8 mouse cellular contexts compared by ENCODE assay signal in genomic region chr7:99349782-99350720, GRCm38 (mm10). TPM values are rescaled to one million over a fixed set of nuclear protein-coding genes. Genes with fewer than 3 reads are reported as not detected.
DNase-seq lines count a peak whose midpoint lies in the region; ATAC-seq and TF ChIP-seq lines count a peak whose summit lies in the region.
"Had no signal": no experiment of that assay in that cellular context is flagged by ENCODE, and none has a peak within 500 bp of the region (broad histone marks: within the 10 kb centered on the region; RNA-seq: fewer than 3 reads in every experiment).

No protein-coding gene starts in this region.

- H3K27me3 ChIP-seq in embryonic facial prominence, embryonic 12.5 days: no peaks in the 10 kb centered on the region
- H3K27me3 ChIP-seq in hindbrain, embryonic 16.5 days (replicated peaks; ENCODE audit: control insufficient read depth, insufficient read depth, low read length): no peaks in the 10 kb centered on the region
- peaks cover 31% of the 10 kb centered on the region for H3K27me3 ChIP-seq in liver, embryonic 13.5 days

- no peak overlapping the region for H3K9ac ChIP-seq in ES-E14 (ENCODE audit: insufficient read depth, low read depth, low read length, poor library complexity, severe bottlenecking)
- H3K9ac ChIP-seq in embryonic facial prominence, embryonic 12.5 days: peak overlapping the region; percentile 98
- peak overlapping the region; percentile 17; the same call in 1 of the 2 replicates for H3K9ac ChIP-seq in hindbrain, embryonic 16.5 days (ENCODE audit: low read depth, low read length)
- H3K9ac ChIP-seq in liver, embryonic 13.5 days: peak overlapping the region; percentile 26; the same call in 1 of the 2 replicates

- peaks cover 6 to 31% of the 10 kb centered on the region in 2 experiments for H3K4me1 ChIP-seq in ES-E14 (ENCODE audit: control insufficient read depth in 2 of 2, insufficient read depth in 2 of 2, low read length in 2 of 2, poor library complexity in 1 of 2)
- H3K4me1 ChIP-seq in embryonic facial prominence, embryonic 12.5 days: peaks cover 43% of the 10 kb centered on the region
- H3K4me1 ChIP-seq in hindbrain, embryonic 16.5 days (ENCODE audit: control insufficient read depth, insufficient read depth, low read depth, low read length): peaks cover 31% of the 10 kb centered on the region
- peaks cover 5% of the 10 kb centered on the region for H3K4me1 ChIP-seq in liver, embryonic 13.5 days (replicated peaks)

- no peak for ATAC-seq in embryonic facial prominence, embryonic 12.5 days (ENCODE audit: insufficient number of reproducible peaks, insufficient read depth, low FRiP score, low TSS enrichment)
- ATAC-seq in hindbrain, embryonic 16.5 days: no peak
- ATAC-seq in liver, embryonic 13.5 days (ENCODE audit: low read depth): no peak

- H3K36me3 ChIP-seq in ES-E14 (ENCODE audit: control insufficient read depth, insufficient read depth, low read length, poor library complexity, severe bottlenecking): peaks cover 23% of the 10 kb centered on the region
- peaks cover 53% of the 10 kb centered on the region for H3K36me3 ChIP-seq in embryonic facial prominence, embryonic 12.5 days
- peaks cover 4% of the 10 kb centered on the region; the same call in 1 of the 2 replicates for H3K36me3 ChIP-seq in hindbrain, embryonic 16.5 days (ENCODE audit: control insufficient read depth, insufficient read depth, low read length)
- peaks cover 26% of the 10 kb centered on the region for H3K36me3 ChIP-seq in liver, embryonic 13.5 days

- 64% methylated on average over 9 of the region's 9 CpGs for WGBS in embryonic facial prominence, embryonic 12.5 days
- WGBS in hindbrain, embryonic 16.5 days: 66% methylated on average over 9 of the region's 9 CpGs
- WGBS in liver, embryonic 13.5 days (ENCODE audit: insufficient replicate concordance): 62% methylated on average over 9 of the region's 9 CpGs

- H3K4me2 ChIP-seq in embryonic facial prominence, embryonic 12.5 days (replicated peaks): peak overlapping the region; percentile 86
- H3K4me2 ChIP-seq in hindbrain, embryonic 16.5 days (ENCODE audit: low read length): peak overlapping the region; percentile 65
- peak overlapping the region; percentile 54 for H3K4me2 ChIP-seq in liver, embryonic 13.5 days

- DNase-seq in ES-E14 (ENCODE audit: low read depth, low spot score): no peak
- DNase-seq in liver, embryonic 13.5 days: no peak
- no peak for DNase-seq in layer of hippocampus, postnatal 25 days (ENCODE audit: extremely low spot score in 1 of 2, low spot score in 1 of 2)
- DNase-seq in adrenal gland, adult 18-20 months (ENCODE audit: low spot score in 2 of 2): no peak
- no peak for DNase-seq in urinary bladder, postnatal 25 days (ENCODE audit: low spot score)
- DNase-seq: layer of hippocampus, adult 9-11 months had no signal

- no peaks in the 10 kb centered on the region for H3K9me3 ChIP-seq in ES-E14 (ENCODE audit: control insufficient read depth, insufficient read depth, low read depth, low read length)
- no peaks in the 10 kb centered on the region for H3K9me3 ChIP-seq in embryonic facial prominence, embryonic 12.5 days
- no peaks in the 10 kb centered on the region for H3K9me3 ChIP-seq in hindbrain, embryonic 16.5 days (ENCODE audit: control insufficient read depth, low read length)
- H3K9me3 ChIP-seq in liver, embryonic 13.5 days (replicated peaks): no peaks in the 10 kb centered on the region

- no peak overlapping the region for H3K27ac ChIP-seq in ES-E14 (ENCODE audit: insufficient read depth, low read depth, low read length, poor library complexity, severe bottlenecking)
- H3K27ac ChIP-seq in embryonic facial prominence, embryonic 12.5 days: peak overlapping the region; percentile 99; the same call in 1 of the 2 replicates
- H3K27ac ChIP-seq in hindbrain, embryonic 16.5 days (ENCODE audit: low read depth, low read length): no peak overlapping the region
- no peak overlapping the region for H3K27ac ChIP-seq in liver, embryonic 13.5 days

- in situ Hi-C loops in ES-E14 (cut with MboI; ENCODE audit: low sequenced_read_pairs in 2 of 2, unreplicated experiment in 2 of 2): no loop called here

- H3K4me3 ChIP-seq in ES-E14 (ENCODE audit: insufficient read depth in 1 of 2, low read depth in 1 of 2, low read length in 2 of 2, poor library complexity in 1 of 2, severe bottlenecking in 1 of 2): no peak overlapping the region
- peak overlapping the region; percentile 80 for H3K4me3 ChIP-seq in embryonic facial prominence, embryonic 12.5 days
- peak overlapping the region; percentile 14; the same call in 1 of the 2 replicates for H3K4me3 ChIP-seq in hindbrain, embryonic 16.5 days (ENCODE audit: low read length)
- peak overlapping the region; percentile 53 for H3K4me3 ChIP-seq in liver, embryonic 13.5 days (replicated peaks)

TF ChIP-seq in ES-E14, 5 proteins besides CTCF, POLR2A, EP300 and RAD21:
- TF ChIP-seq CHD2 (IDR thresholded peaks at IDR 0.05; ENCODE audit: low read depth, low read length) (no peak), HCFC1 (IDR thresholded peaks at IDR 0.05; ENCODE audit: borderline replicate concordance, insufficient read depth, low read length) (no peak), MAFK (IDR thresholded peaks at IDR 0.05; ENCODE audit: insufficient read depth, low read depth, low read length) (no peak), ZNF384 (IDR thresholded peaks at IDR 0.05; ENCODE audit: low read depth, low read length) (0 out of 2 replicates have a peak, but pooled peaks have one; percentile 55), ZC3H11A (IDR thresholded peaks at IDR 0.05; ENCODE audit: borderline replicate concordance, low read depth, low read length) (no peak)

RNA-seq across cellular contexts. Expression of gene Serpinh1, which starts 3.0 kb away (rescaled TPM):
- total RNA-seq in ES-E14 (2012; rRNA removed): 337 and 500 TPM in 2 replicates
- polyA plus RNA-seq in embryonic facial prominence, embryonic 12.5 days (2016; fragmentation: Nextera tagmentation; extraction: Ambion mirVana): 1,388 and 1,403 TPM in 2 replicates
- polyA plus RNA-seq in hindbrain, embryonic 16.5 days (2015; fragmentation: Nextera tagmentation; extraction: Ambion mirVana): 261 and 355 TPM in 2 replicates
- 127 TPM in 2 replicates for polyA plus RNA-seq in liver, embryonic 13.5 days (2015; fragmentation: Nextera tagmentation; extraction: Ambion mirVana)
- total RNA-seq in layer of hippocampus, postnatal 25 days (2021): 10 to 100 TPM; 29.1 to 30.3 TPM
- 100 to 1,000 TPM; 244 to 442 TPM for total RNA-seq in adrenal gland, adult 18-20 months (2021)

RNA-seq across cellular contexts. Expression of gene Gdpd5, which starts 31.2 kb away (rescaled TPM):
- total RNA-seq in ES-E14 (2012; rRNA removed): 8.3 and 10.2 TPM in 2 replicates
- polyA plus RNA-seq in embryonic facial prominence, embryonic 12.5 days (2016; fragmentation: Nextera tagmentation; extraction: Ambion mirVana): 20.3 and 23.4 TPM in 2 replicates
- polyA plus RNA-seq in hindbrain, embryonic 16.5 days (2015; fragmentation: Nextera tagmentation; extraction: Ambion mirVana): 36.9 and 43.8 TPM in 2 replicates
- polyA plus RNA-seq in liver, embryonic 13.5 days (2015; fragmentation: Nextera tagmentation; extraction: Ambion mirVana): 1.3 TPM in 2 replicates
- 10 to 100 TPM; 20.3 to 26.2 TPM for total RNA-seq in layer of hippocampus, postnatal 25 days (2021)
- total RNA-seq in adrenal gland, adult 18-20 months (2021): 1 to 10 TPM; 5.4 to 7.5 TPM

Comparison
In these comparisons a context has a peak if more than half of its experiments do, and no peak if none do; other contexts are left out.
1. H3K4me3 ChIP-seq: peak in embryonic facial prominence, embryonic 12.5 days (single experiment), hindbrain, embryonic 16.5 days (single experiment) and liver, embryonic 13.5 days (single experiment); none in ES-E14 (0 of 2).
2. RNA of gene Serpinh1, which starts 3.0 kb away (total RNA-seq): 337 to 500 TPM in ES-E14 and 244 to 442 TPM in adrenal gland, adult 18-20 months; 29.1 to 30.3 TPM in layer of hippocampus, postnatal 25 days; every median in the first group is over 4 times any median in the second.
3. Peak in every context shown above with its lines, with median percentiles within 50 percentile points of each other: H3K4me2 ChIP-seq.